Mouse (Mus musculus) liver, adult (tissue): ENCODE data around the gene Ackr3.

Source experiments
- GATA4 ChIP-seq: IDR thresholded peaks from 2 replicates; pipeline ENCODE4 v1.6.1; 2014; ENCODE audit warnings: mild to moderate bottlenecking, low read length; ENCODE audit not compliant: insufficient replicate concordance

The Ackr3 gene

GRCm38 (mm10) chr1:90258253-90258887, 54.6 kb downstream of the Ackr3 start:
- no peak for TF ChIP-seq GATA4

DNA sequence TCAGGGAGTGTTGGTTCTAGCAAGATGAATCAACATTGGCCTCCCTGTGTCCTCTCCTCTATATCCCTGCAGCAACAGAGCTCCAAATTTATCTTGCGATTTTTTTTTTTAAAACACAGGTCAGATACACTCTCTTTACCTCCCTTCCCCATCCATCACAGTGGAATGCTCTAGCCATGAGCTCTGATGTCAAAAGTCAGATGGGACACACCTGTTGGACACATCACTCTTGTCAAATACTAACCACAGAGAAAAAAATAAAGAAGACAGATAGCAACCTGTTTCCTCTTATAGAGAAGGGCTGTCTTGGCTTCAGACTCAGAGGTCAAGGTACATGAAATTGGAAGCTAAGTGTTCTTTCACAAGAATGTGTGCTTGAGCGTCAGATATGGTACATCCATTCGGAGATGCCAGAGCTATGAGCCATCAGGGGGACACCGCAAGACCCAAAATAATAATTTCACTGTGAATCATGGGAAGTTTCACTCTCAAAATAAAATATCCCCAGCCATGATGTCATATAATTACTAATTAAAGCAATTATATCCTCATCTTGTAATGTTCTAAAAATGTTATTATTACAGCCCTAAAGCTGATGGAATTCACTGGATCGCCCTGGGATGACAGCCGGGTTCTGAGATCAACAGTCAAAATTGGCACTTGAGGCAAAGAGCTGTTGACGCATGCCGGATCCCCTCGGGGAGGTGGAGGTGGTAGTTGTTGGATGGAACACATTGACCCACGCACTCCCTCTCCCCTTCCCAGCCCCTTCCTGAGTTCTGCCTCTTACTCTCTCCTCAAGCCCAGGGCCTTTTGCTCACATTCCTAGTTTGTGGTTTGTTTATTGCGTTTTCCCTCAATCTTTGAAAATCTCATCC, 57.2 kb downstream of the Ackr3 start:
- TF ChIP-seq GATA4 = no peak

- no peak for TF ChIP-seq GATA4
Measured at GRCm38 (mm10) chr1:90262380-90262779, 58.6 kb downstream of the Ackr3 start.
